Mouse (Mus musculus): ENCODE measurements around the gene Cd163l1.

DNA sequence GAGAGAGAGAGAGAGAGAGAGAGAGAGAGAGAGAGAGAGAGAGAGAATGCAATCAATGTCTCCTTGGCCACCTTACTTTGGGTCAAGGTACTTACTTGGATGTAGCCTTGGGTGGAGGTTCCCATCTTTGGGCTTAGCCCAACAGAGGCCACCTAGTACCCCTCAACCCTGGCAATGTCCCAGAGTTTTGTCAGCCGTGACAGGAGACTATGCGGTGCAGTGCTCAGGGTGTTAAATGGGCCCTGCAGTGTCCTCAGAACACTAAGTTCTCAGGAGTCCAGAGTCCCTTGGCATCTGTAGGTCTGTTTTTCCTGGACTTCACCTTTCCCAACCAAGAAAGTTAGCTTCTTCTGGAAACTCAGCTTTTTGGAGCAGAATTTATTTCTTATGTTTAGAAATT, 38.9 kb upstream of the Cd163l1 start:
- no peak for TF ChIP-seq CTCF (IDR thresholded peaks at IDR 0.05; ENCODE audit: borderline replicate concordance, insufficient read depth, low read depth, low read length)
- no peak for TF ChIP-seq POLR2A (IDR thresholded peaks at IDR 0.05; ENCODE audit: borderline replicate concordance, insufficient read depth, low read length)

Data from cerebellum, adult 2 months (tissue).